Mouse (Mus musculus) heart, adult 2 months (tissue): ENCODE results near the gene Acsf2. TPM values are rescaled to one million over a fixed set of nuclear protein-coding genes. Genes with fewer than 3 reads are reported as not detected.

Experiments used
- DNase-seq, 2 experiments: peaks; one replicate each; pipeline ENCODE4 v3.0.0; 2021
- H3K27ac ChIP-seq: fragments of 200-600 bp; 2 replicates; pipeline ENCODE4 v1.8.1; 2022
- H3K27me3 ChIP-seq: fragments of 200-500 bp; 2 replicates; pipeline ENCODE4 v1.6.1; 2012; ENCODE audit warnings: mild to moderate bottlenecking, low read length, inconsistent platforms, mixed read lengths; ENCODE audit not compliant: control insufficient read depth, insufficient read depth
- H3K36me3 ChIP-seq: fragments of 200-500 bp; 2 replicates; pipeline ENCODE4 v1.6.1; 2012; ENCODE audit warnings: low read length, inconsistent platforms; ENCODE audit not compliant: control insufficient read depth, insufficient read depth
- H3K4me1 ChIP-seq: fragments of 200-500 bp; 2 replicates; pipeline ENCODE4 v1.6.1; 2011; ENCODE audit warnings: low read length; ENCODE audit not compliant: control insufficient read depth, insufficient read depth
- H3K4me3 ChIP-seq: fragments of 200-600 bp; 2 replicates; pipeline ENCODE4 v1.8.1; 2022
- H3K79me2 ChIP-seq: fragments of 200-500 bp; replicated peaks from 2 replicates; pipeline ENCODE4 v1.6.1; 2012; ENCODE audit warnings: mild to moderate bottlenecking, inconsistent platforms, low read length, moderate library complexity, mixed read lengths; ENCODE audit not compliant: control insufficient read depth, insufficient read depth
- H3K9ac ChIP-seq: fragments of 200-500 bp; 2 replicates; pipeline ENCODE4 v1.6.1; 2012; ENCODE audit warnings: low read depth, mild to moderate bottlenecking, control low read depth, inconsistent platforms, low read length, mixed read lengths
- CTCF ChIP-seq: fragments of 200-600 bp; IDR thresholded peaks from 2 replicates; pipeline ENCODE4 v1.8.1; 2022; ENCODE audit warnings: antibody characterized with exemption, mild to moderate bottlenecking, moderate library complexity
- EP300 ChIP-seq: fragments of 200-500 bp; IDR thresholded peaks from 2 replicates; pipeline ENCODE4 v1.6.1; 2011; ENCODE audit warnings: low read depth, low read length, control low read depth; ENCODE audit not compliant: insufficient read depth
- POLR2A ChIP-seq: fragments of 200-500 bp; IDR thresholded peaks from 2 replicates; pipeline ENCODE4 v1.6.1; 2011; ENCODE audit warnings: mild to moderate bottlenecking, low read depth, low read length, control low read depth; ENCODE audit not compliant: insufficient read depth
- WGBS: fragments of 180-500 bp; shearing (Covaris S2); methylation state at CpG from one replicate; pipeline ENCODE4 v1.1.7; 2018; 5-methylcytosine and 5-hydroxymethylcytosine counted together
- intact Hi-C: fragments of 180-260 bp; cut with DNase I; formaldehyde crosslinking; loops from one replicate; pipeline ENCODE4 v1.15.1; 2025
- polyA plus RNA-seq: library from polyadenylated mRNA; depleted of rRNA; stranded (reverse); fragments of >200 nt; gene quantifications from 2 replicates; pipeline ENCODE4 v1.2.3, GENCODE M21; 2012; rRNA removed
- total RNA-seq, 2 experiments: library from RNA; stranded (reverse); gene quantifications; 2 replicates each; pipeline ENCODE4 v1.2.3; 2021

Gene Acsf2
- total and polyA plus RNA-seq, 3 experiments, result 19.8 to 26.4 (median 21.0) TPM

GRCm38 (mm10) chr11:94528879-94529278 lies 72.8 kb downstream of the Acsf2 start:
- Histone ChIP-seq H3K4me1 (no peaks in the 10 kb centered on the region), H3K79me2 (no peaks in the 10 kb centered on the region), H3K36me3 (no peaks in the 10 kb centered on the region), H3K9ac (no peak overlapping the region), H3K4me3 (no peak overlapping the region), H3K27ac (no peak overlapping the region), H3K27me3 (no peaks in the 10 kb centered on the region)
- WGBS, result 64% methylated on average over 3 of the region's 3 CpGs
- intact Hi-C loops, result no loop called here
- TF ChIP-seq POLR2A, result no peak
- no peak for DNase-seq

- intact Hi-C loops, result no loop called here
- WGBS, result 55% methylated on average over 9 of the region's 9 CpGs
- Histone ChIP-seq H3K9ac (no peak overlapping the region), H3K36me3 (no peaks in the 10 kb centered on the region), H3K4me3 (no peak overlapping the region), H3K27ac (no peak overlapping the region), H3K4me1 (no peaks in the 10 kb centered on the region), H3K79me2 (no peaks in the 10 kb centered on the region), H3K27me3 (no peaks in the 10 kb centered on the region)
- no peak for TF ChIP-seq POLR2A
- TF ChIP-seq EP300, result no peak
- TF ChIP-seq CTCF, result no peak
- DNase-seq, result no peak
Observed at GRCm38 (mm10) chr11:94526171-94526879, 75.3 kb downstream of the Acsf2 start.

- H3K4me1 ChIP-seq, result peaks cover 3% of the 10 kb centered on the region; the same call in 1 of the 2 replicates
- no peak within 1 kb of the TSS for H3K27ac ChIP-seq
- peak within 1 kb of the TSS; percentile 60 for H3K9ac ChIP-seq
- WGBS, result 2% methylated on average over 42 of the region's 42 CpGs
- intact Hi-C loops, result no loop called here
- H3K27me3 ChIP-seq, result no peaks in the 10 kb centered on the region; the same call in 1 of the 2 replicates
- TF ChIP-seq EP300, result no peak
- TF ChIP-seq CTCF, result peak; percentile 37
- no peak for TF ChIP-seq POLR2A
- no peaks in the 10 kb centered on the region for H3K36me3 ChIP-seq
- no peaks in the 10 kb centered on the region for H3K79me2 ChIP-seq
- peak; percentile 67 to 73 for DNase-seq
- peak within 1 kb of the TSS; percentile 64 for H3K4me3 ChIP-seq
Observed at GRCm38 (mm10) chr11:94521219-94521843, 80.3 kb downstream of the Acsf2 start, which contains the start of gene Mycbpap. Gene Mycbpap (minus strand): TSS chr11:94521742.

GRCm38 (mm10) chr11:94513452-94513851 lies 88.2 kb downstream of the Acsf2 start:
- Histone ChIP-seq H3K9ac (no peak overlapping the region), H3K4me1 (no peaks in the 10 kb centered on the region), H3K27me3 (no peaks in the 10 kb centered on the region; the same call in 1 of the 2 replicates), H3K36me3 (no peaks in the 10 kb centered on the region), H3K4me3 (no peak overlapping the region), H3K79me2 (no peaks in the 10 kb centered on the region), H3K27ac (no peak overlapping the region)
- intact Hi-C loops, result no loop called here
- WGBS, result 63% methylated on average over 9 of the region's 9 CpGs
- TF ChIP-seq POLR2A (no peak), CTCF (no peak), EP300 (no peak)
- DNase-seq, result no peak

GRCm38 (mm10) chr11:94508976-94509375 lies 92.7 kb downstream of the Acsf2 start:
- H3K4me3 ChIP-seq, result no peak overlapping the region
- H3K27me3 ChIP-seq, result no peaks in the 10 kb centered on the region; the same call in 1 of the 2 replicates
- 73% methylated on average over 10 of the region's 10 CpGs for WGBS
- H3K4me1 ChIP-seq, result no peaks in the 10 kb centered on the region
- DNase-seq, result no peak
- TF ChIP-seq EP300 (no peak), CTCF (no peak), POLR2A (no peak)
- no peak overlapping the region for H3K27ac ChIP-seq
- H3K79me2 ChIP-seq, result no peaks in the 10 kb centered on the region
- no peaks in the 10 kb centered on the region for H3K36me3 ChIP-seq
- intact Hi-C loops, result no loop called here
- H3K9ac ChIP-seq, result no peak overlapping the region

Other genes starting within 250 kb of the Acsf2 start
- 1 to 10 TPM; 1.6 to 2.3 TPM for gene Abcc3, start 208.9 kb downstream of the Acsf2 start, total RNA-seq
- 1.8 and 2.0 TPM in 2 replicates for gene Abcc3, start 208.9 kb downstream of the Acsf2 start, polyA plus RNA-seq
- gene Cacna1g, start 127.7 kb downstream of the Acsf2 start, total RNA-seq, result 10 to 100 TPM; 12.2 to 12.9 TPM
- 63.3 and 64.4 TPM in 2 replicates for gene Cacna1g, start 127.7 kb downstream of the Acsf2 start, polyA plus RNA-seq
- under 1 TPM; 0.23 to 0.52 TPM for gene Spata20, start 115.7 kb downstream of the Acsf2 start, total RNA-seq
- gene Spata20, start 115.7 kb downstream of the Acsf2 start, polyA plus RNA-seq, result 1.3 and 1.5 TPM in 2 replicates
- gene Epn3, start 101.9 kb downstream of the Acsf2 start, total RNA-seq, result 10 to 100 TPM; 28.4 to 31.9 TPM
- 12.6 and 25.7 TPM in 2 replicates for gene Epn3, start 101.9 kb downstream of the Acsf2 start, polyA plus RNA-seq
- 1 to 10 TPM in 1 of 2 experiments, under 1 TPM in 1; 0.89 to 1.1 TPM for gene Mycbpap, start 80.1 kb downstream of the Acsf2 start, total RNA-seq
- gene Mycbpap, start 80.1 kb downstream of the Acsf2 start, polyA plus RNA-seq, result 0.32 and 0.72 TPM in 2 replicates
- gene Rsad1, start 52.6 kb downstream of the Acsf2 start, total RNA-seq, result 10 to 100 TPM in 1 of 2 experiments, 1 to 10 TPM in 1; 9.3 to 12.6 TPM
- 13.7 and 14.1 TPM in 2 replicates for gene Rsad1, start 52.6 kb downstream of the Acsf2 start, polyA plus RNA-seq
- gene Chad, start 36.8 kb downstream of the Acsf2 start, total RNA-seq, result 1 to 10 TPM; 1.7 to 2.1 TPM
- 8.7 and 16.2 TPM in 2 replicates for gene Chad, start 36.8 kb downstream of the Acsf2 start, polyA plus RNA-seq
- gene Lrrc59, start 27.9 kb upstream of the Acsf2 start, total RNA-seq, result 10 to 100 TPM; 31.5 to 32.0 TPM
- gene Lrrc59, start 27.9 kb upstream of the Acsf2 start, polyA plus RNA-seq, result 25.3 and 31.9 TPM in 2 replicates
- gene Mrpl27, start 51.9 kb upstream of the Acsf2 start, total RNA-seq, result 10 to 100 TPM; 54.9 to 59.5 TPM
- gene Mrpl27, start 51.9 kb upstream of the Acsf2 start, polyA plus RNA-seq, result 67.0 and 74.1 TPM in 2 replicates
- not detected for gene Eme1, start 52.1 kb upstream of the Acsf2 start, total RNA-seq
- gene Eme1, start 52.1 kb upstream of the Acsf2 start, polyA plus RNA-seq, result 0.12 and 0.14 TPM in 2 replicates
- gene Xylt2, start 75.6 kb upstream of the Acsf2 start, total RNA-seq, result 1 to 10 TPM; 7.2 to 7.9 TPM
- 11.6 and 12.1 TPM in 2 replicates for gene Xylt2, start 75.6 kb upstream of the Acsf2 start, polyA plus RNA-seq
- gene Gm11541, start 102.6 kb upstream of the Acsf2 start, total RNA-seq, result not detected
- gene Gm11541, start 102.6 kb upstream of the Acsf2 start, polyA plus RNA-seq, result not detected in 2 replicates
- 1 to 10 TPM in 1 of 2 experiments, under 1 TPM in 1; 0.97 to 1.0 TPM for gene Cdc34b, start 139.9 kb upstream of the Acsf2 start, total RNA-seq
- 0.12 TPM in 1 of 2 replicates, not detected in the other for gene Cdc34b, start 139.9 kb upstream of the Acsf2 start, polyA plus RNA-seq
- gene Tmem92, start 180.8 kb upstream of the Acsf2 start, total RNA-seq, result not detected
- gene Tmem92, start 180.8 kb upstream of the Acsf2 start, polyA plus RNA-seq, result not detected in 2 replicates